Mouse (Mus musculus) lung, adult 2 months (tissue): Measurements from ENCODE around the gene Pgd. TPM values are rescaled to one million over a fixed set of nuclear protein-coding genes. Genes with fewer than 3 reads are reported as not detected.

Experiments used
- DNase-seq: peaks from one replicate; pipeline ENCODE4 v3.0.0; 2022
- H3K4me1 ChIP-seq: fragments of 200-500 bp; 2 replicates; pipeline ENCODE4 v1.6.1; 2011; ENCODE audit warnings: low read length; ENCODE audit not compliant: control insufficient read depth, insufficient read depth
- H3K4me3 ChIP-seq: fragments of 200-500 bp; replicated peaks from 2 replicates; pipeline ENCODE3; 2011; ENCODE audit warnings: low read depth, mild to moderate bottlenecking, control low read depth, low read length; ENCODE audit errors: extremely low read depth
- CTCF ChIP-seq: fragments of 200-500 bp; IDR thresholded peaks from 2 replicates; pipeline ENCODE4 v1.5.1; 2011; ENCODE audit warnings: mild to moderate bottlenecking, low read length, control low read depth; ENCODE audit not compliant: insufficient read depth
- POLR2A ChIP-seq: fragments of 200-500 bp; IDR thresholded peaks from 2 replicates; pipeline ENCODE4 v1.6.1; 2011; ENCODE audit warnings: low read depth, mild to moderate bottlenecking, control low read depth, low read length, borderline replicate concordance; ENCODE audit errors: extremely low read depth
- WGBS: fragments of 180-500 bp; shearing (Covaris S2); methylation state at CpG from one replicate; pipeline ENCODE4 v1.1.7; 2018; 5-methylcytosine and 5-hydroxymethylcytosine counted together
- polyA plus RNA-seq: library from polyadenylated mRNA; depleted of rRNA; stranded (reverse); fragments of >200 nt; gene quantifications from 2 replicates; pipeline ENCODE4 v1.2.3, GENCODE M21; 2012

Gene Pgd
- polyA plus RNA-seq, 1 experiment, result 184 TPM

DNA sequence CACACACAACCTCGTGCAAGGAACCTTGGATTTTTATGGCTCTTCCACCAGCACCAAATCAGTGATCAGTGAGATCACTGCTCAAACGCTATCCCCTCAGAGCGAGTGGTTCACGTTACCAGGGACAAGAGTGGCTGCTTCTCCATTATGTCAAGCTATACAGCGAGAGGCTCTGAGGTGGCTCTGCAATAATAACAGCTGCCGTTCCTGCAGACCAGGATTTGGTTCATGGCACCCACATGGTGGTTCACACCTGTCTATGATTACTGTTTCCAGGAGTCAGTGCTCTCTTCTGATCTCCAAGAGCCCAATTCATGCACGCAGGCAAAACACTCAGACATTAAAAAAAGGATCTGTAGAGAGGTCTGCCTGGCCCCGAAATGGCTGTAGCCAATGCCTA is 28.1 kb downstream of the Pgd start:
- Histone ChIP-seq H3K4me1 (no peaks in the 10 kb centered on the region), H3K4me3 (no peak overlapping the region)
- TF ChIP-seq POLR2A, result no peak
- no peak for TF ChIP-seq CTCF
- DNase-seq, result no peak
- WGBS, result 79% methylated on average over 8 of the region's 8 CpGs

DNA sequence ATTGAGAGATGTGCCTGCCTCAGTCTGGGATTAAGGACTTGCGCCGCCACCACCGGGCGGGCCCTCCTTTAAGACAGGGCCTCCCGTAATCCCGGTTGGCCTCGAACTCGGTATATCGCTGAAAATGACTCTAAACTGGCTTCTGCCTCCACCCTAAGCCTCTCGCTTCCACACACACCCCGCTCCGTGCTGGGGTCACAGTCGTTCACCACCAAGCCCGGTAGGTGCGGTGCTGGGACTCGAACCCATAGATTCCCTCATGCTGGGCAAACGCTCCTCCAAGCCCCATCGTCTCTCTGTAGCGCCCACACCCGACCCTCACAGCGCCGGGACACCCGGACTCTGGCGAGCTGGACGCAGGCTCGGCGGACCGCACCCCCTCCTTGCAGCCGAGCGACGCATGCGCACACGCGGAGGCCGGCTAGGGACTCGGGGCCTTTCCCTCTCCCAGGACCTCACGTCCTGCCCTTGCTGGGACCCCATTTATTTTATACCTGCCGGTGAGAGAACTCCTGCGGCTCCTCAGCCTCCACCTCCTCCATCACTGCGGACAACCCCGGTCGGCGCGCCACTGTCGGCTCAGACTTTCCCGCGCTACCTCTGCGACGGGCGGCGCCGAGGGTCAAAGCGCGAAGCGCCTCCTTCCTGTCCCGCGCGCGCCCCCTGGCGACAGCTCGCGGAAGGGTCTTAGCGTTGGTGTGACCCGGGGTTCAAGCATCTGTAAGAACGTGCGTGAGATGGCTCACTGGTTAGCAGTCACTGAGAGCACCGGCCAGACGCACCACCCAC is 29.4 kb downstream of the Pgd start, which contains the start of gene Cenps:
Gene Cenps (minus strand): TSS at position 648 of the 789 bp plus-strand sequence.
- peak; percentile 91 for DNase-seq
- TF ChIP-seq CTCF (peak; percentile 66), POLR2A (no peak)
- Histone ChIP-seq H3K4me3 (peak within 1 kb of the TSS; percentile 74), H3K4me1 (no peaks in the 10 kb centered on the region)
- WGBS, result 2% methylated on average over 68 of the region's 68 CpGs

DNA sequence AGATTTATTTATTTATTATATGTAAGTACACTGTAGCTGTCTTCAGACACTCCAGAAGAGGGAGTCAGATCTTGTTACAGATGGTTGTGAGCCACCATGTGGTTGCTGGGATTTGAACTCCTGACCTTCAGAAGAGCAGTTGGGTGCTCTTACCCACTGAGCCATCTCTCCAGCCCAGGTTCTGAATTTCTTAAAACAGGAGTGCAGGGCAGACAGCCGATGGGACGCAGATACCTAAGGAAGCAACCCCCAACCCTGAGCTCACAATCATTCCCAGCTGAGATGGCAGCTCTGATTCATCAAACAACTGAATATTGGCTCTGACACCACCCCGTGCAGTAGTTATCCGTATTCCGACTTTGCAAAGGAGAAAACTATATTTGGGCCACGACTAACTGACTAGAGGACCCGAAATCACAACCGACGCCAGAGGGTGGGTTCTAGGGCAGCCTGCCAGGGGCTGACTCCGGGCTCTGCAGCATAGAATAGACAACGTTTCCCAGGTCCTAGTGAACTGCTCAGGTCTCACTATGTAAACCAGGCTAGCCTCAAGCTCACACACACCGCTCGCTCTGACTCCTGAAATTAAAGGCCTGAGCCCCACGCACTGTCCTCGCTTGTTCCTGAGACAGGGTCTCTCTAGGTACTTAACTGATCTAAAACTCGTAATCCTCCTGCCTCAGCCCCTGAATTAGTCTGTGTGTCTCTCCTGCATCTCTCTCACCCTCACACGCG is 30.3 kb downstream of the Pgd start:
- WGBS, result 60% methylated on average over 18 of the region's 18 CpGs
- DNase-seq, result no peak
- no peak for TF ChIP-seq CTCF
- TF ChIP-seq POLR2A, result no peak
- Histone ChIP-seq H3K4me1 (no peaks in the 10 kb centered on the region), H3K4me3 (no peak overlapping the region)

DNA sequence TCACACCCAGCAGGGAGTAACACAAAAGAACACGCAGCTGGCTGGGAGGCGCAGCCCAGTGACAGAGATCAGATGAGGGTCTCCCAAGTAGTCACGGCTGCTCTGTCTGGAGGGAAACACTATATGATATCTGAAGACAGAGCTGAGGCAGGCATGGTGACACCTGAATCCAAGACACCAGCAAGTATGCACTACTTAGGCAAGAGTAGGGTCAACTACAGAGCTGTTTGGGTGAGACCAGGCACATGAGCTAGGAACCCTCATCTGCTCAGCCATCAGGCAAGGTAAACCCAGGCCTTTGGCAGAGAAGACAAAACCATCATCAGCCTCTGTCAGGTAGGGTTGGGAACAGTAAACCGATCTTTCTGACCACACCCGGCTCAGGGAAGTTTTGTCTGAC is 33.2 kb downstream of the Pgd start:
- 84% methylated on average over 5 of the region's 5 CpGs for WGBS
- TF ChIP-seq CTCF (no peak), POLR2A (no peak)
- DNase-seq, result no peak
- Histone ChIP-seq H3K4me1 (no peaks in the 10 kb centered on the region), H3K4me3 (no peak overlapping the region)

DNA sequence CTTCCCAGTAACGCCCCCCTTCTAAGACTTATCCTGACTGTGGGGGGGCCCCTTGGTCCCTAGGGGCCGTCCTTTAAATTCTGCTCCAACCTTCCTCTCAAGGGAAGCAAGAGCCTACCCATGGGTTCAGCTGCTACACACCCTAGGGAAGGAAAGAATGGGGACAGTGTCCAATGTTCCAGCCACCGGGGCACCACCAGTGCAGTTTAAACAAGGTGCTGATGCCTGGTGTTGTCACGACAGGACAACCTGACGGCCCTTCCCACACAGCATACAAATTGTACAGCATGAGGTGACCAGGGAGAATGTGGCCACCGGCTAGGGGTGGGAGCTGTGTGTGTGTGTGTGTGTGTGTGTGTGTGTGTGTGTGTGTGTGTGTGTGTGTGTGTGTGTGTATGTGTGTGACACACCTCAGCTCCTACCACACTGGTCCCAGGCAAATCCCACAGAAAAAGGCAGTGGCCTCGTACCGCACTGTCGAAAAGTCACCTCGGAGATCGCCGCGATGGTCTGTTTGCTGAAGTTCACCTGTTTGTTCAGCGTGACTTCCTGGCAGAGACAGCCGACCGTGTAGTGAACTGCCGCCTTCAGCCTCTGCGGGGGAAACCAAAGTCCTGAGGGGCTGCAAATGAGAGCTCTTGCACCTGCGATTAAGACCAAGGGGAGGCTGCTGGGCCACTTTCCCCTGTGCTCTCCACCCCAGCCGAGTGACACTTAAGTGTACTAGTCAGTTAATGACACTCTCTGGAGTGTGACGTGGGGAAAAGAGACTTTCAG is 34.6 kb downstream of the Pgd start:
- no peak for TF ChIP-seq CTCF
- TF ChIP-seq POLR2A, result no peak
- no peak for DNase-seq
- WGBS, result 65% methylated on average over 21 of the region's 21 CpGs
- H3K4me3 ChIP-seq, result no peak overlapping the region
- no peaks in the 10 kb centered on the region for H3K4me1 ChIP-seq

DNA sequence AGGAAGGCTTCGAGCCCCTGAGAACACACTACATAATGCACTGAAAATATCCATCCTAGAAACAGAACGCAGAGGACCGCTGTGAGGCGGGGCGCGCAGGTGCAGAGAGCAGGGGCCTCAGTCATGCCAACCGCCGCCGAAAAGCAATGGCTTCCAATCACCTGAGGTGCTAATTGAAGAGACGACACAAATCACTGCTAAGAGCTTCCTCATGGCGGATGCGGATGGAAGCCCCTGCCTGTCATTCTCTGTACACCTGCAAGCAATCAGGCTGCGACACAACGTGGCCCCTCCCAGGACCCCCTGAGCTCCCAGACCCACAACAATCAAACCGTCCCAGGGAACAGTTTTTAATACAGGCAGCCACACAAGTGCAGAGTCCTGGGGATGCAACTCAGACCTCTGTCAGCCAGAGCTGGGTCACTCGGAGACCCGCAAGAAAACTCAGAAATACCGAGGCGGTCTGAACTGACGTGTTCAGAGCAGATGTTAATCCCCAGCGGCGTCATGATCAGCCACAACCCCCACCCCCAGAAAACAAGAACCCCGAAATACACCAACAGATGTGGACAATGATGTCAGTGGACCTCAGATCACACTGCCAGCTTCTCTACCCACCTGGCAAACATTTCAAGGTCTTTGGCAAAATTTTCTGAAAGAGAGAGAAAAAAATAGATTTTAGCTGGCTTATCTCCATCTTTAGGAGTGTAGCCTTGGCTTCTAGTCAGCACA is 35.4 kb downstream of the Pgd start:
- Histone ChIP-seq H3K4me3 (no peak overlapping the region), H3K4me1 (no peaks in the 10 kb centered on the region)
- no peak for DNase-seq
- no peak for TF ChIP-seq CTCF
- no peak for TF ChIP-seq POLR2A
- WGBS, result 91% methylated on average over 23 of the region's 23 CpGs

DNA sequence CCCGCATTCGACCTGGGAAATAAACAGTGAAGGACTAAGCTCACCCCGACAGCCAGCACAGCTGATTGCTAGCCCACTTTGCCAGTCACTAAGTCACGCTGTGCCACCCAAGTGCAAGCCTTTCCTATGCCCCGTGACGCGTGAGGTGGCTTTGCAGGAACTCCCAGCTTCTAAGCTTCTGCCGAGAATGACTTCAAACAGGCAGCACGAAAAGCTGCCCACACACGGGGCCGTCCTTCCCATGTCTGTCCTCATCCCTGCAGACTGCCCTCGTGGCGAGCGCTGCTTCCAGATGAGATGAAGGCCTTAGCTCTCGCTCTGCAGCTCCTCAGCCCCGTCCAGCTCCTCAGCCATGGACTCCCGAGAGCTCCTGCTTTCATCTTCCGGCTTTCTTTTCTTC is 38.1 kb downstream of the Pgd start:
- Histone ChIP-seq H3K4me1 (no peaks in the 10 kb centered on the region), H3K4me3 (no peak overlapping the region)
- TF ChIP-seq POLR2A (no peak), CTCF (no peak)
- WGBS, result 77% methylated on average over 18 of the region's 18 CpGs
- no peak for DNase-seq

DNA sequence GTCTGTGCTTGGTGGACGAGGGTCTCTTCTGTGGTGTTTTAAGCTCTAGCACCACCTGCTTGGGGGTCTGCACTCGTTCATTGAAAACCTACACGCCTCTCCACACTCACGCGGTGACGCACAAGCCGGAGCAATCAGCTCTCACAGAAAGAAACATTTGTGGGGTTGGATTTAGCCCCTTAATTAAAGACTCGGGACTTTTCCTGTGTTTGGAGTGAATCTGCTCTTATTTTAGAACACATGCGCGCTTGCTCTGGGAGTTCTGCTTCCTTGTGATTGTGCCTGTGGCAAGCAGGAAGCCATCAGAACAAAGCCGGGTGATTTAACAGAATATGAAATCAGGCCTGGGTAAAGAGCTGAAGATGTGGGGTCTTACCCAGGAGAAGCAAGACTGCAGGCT is 39.9 kb downstream of the Pgd start, which contains the start of gene Cort:
Gene Cort (minus strand): TSS at position 101 of the 400 bp plus-strand sequence.
- H3K4me1 ChIP-seq, result no peaks in the 10 kb centered on the region
- H3K4me3 ChIP-seq, result no peak within 1 kb of the TSS
- 69% methylated on average over 11 of the region's 11 CpGs for WGBS
- no peak for DNase-seq
- TF ChIP-seq POLR2A, result no peak
- no peak for TF ChIP-seq CTCF

DNA sequence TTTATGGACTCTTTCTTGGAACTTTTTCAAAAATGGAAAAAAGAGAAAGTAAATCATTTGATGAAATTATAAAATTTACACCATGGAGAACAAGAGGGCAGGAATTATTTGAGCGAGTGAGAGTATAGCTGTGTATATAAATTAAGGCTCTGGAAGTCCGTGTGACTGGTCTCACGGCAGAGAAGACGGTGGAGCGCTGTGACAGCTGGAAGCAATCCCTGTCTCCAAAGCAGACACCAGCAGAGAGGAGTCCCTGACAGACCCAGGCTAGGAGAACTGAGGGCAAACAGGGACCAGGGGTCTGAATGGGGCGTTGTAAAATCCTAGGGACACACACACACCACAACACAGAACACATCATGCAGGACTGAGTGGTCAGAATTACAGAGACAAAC is 40.5 kb downstream of the Pgd start:
- TF ChIP-seq POLR2A (no peak), CTCF (no peak)
- Histone ChIP-seq H3K4me1 (no peaks in the 10 kb centered on the region), H3K4me3 (no peak overlapping the region)
- no peak for DNase-seq
- 73% methylated on average over 6 of the region's 6 CpGs for WGBS
